Mouse (Mus musculus) adrenal gland, postnatal 14 days (tissue): ENCODE data around the gene Dyrk2. TPM values are rescaled to one million over a fixed set of nuclear protein-coding genes. Genes with fewer than 3 reads are reported as not detected.
A peak's percentile ranks its signal among the peaks of the same experiment; 100 is the strongest.

ENCODE experiments used
- DNase-seq: peaks from one replicate; pipeline ENCODE4 v3.0.0; 2021; ENCODE audit warnings: mixed read lengths
- long read RNA-seq, 2 experiments: library from polyadenylated mRNA; stranded (forward); transcript quantifications; one replicate each; pipeline ENCODE4 v2.0.0; 2021
- total RNA-seq: library from RNA; stranded (reverse); gene quantifications from 2 replicates; pipeline ENCODE4 v1.2.3, GENCODE M21; 2021

Dyrk2 gene
- 39.8 and 43.0 TPM in 2 replicates for total RNA-seq
- long read RNA-seq, experiment 1, full-length matches to known transcripts: 32 of 47 reads
- long read RNA-seq, experiment 1, partial matches to known transcripts: 2 of 47 reads
- long read RNA-seq, experiment 1, other reads (novel, unspliced or antisense): 13 of 47 reads
- long read RNA-seq, experiment 2, full-length matches to known transcripts: 23 of 30 reads
- long read RNA-seq, experiment 2, partial matches to known transcripts: 0 of 30 reads
- long read RNA-seq, experiment 2, other reads (novel, unspliced or antisense): 7 of 30 reads

DNA sequence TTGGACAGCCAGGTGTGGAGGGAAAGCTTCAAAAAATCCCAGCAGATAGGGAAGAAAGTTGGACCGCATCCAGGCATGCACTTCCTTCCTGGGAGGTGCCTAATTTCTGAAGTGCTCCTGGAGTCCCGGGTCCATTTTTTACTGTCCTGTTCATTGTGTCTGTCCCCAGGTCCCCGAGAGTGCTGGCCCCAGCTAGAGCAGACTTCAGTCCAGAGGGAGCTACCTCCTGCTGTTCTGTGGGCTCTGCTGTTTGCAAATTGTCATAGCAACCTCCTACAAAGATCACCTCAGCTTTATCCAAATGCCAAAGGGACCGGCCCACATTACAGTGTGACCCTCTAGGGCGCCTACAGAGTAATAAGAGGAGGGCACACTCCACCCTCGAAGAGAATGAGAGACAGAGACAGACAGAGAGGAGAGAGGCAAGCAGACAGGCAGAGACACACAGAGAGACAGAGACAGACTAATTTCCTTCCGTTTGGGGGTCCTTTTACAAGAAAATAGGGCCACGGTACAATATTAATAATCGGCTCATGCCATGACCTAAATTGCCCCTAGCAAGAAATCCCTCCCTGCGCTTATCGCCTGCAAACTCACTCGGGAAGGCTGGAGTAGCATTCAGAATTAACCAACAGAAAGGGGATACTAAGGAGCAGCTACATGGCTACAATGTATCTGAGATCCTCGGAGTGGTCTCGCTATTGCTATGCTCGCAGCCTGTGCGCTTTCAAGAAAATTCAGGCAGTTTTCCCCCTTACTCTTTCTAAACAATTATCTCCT is at the start of gene Dyrk2:
Dyrk2 (minus strand) TSS at position 9 of the 780 bp plus-strand sequence.
- peak; percentile 50 for DNase-seq

DNA sequence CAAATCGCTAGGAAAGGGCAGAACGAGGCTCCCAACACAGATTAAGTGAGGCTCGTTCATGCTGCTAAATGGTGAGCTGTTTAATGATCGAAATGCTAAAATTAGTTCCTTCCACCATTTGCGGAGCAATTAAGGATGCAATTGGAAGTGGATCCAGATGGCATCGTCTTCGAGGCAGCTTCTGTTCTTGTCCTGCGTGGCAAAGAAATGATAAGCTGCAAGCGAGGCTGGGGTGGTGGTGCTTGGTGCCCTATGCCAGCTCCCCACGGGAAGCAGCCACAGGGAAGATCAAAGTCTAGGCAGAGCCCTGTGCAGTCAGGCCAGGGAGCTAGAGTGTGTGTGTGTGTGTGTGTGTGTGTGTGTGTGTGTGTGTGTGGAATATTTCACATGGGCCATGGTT is 32.6 kb upstream of the Dyrk2 start:
- DNase-seq: no peak

DNA sequence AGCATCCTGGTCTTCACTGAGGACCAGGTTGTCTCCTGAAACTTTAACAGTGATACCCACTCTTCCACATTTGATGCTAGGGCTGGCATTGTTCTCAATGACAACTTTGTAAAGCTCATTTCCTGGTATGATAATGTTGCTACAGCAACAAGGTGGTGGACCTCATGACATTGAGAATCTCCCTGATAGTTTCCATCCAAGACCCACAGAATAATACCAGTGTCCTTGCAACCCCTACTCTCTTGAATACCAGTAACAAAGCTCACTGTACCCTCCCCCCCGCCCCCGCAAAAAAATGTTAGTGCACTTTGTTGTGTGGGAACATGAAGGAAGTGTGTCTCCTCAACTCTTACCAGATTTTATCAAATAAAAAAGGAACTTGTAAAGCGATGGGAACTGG is 23.6 kb upstream of the Dyrk2 start:
- DNase-seq: no peak

DNA sequence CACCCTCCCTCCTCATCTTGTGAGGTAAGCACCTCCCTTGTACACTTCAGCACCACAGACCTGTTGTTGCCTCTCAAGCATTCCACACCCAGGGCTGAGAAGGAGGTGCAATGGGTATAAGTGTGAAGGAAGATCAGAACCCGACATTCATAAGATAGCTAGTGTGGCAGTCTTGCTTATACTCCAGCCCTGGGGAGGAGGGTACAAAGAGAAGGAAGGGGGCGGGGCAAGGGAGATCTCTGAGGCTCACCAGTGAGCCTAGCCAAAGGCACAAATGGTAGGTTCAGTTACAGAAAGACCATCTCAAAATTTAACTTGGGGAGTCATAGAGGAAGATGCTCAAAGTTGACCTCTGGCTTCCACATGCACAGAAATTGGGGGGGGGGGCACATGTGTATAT is 14.1 kb upstream of the Dyrk2 start:
- DNase-seq: no peak

DNA sequence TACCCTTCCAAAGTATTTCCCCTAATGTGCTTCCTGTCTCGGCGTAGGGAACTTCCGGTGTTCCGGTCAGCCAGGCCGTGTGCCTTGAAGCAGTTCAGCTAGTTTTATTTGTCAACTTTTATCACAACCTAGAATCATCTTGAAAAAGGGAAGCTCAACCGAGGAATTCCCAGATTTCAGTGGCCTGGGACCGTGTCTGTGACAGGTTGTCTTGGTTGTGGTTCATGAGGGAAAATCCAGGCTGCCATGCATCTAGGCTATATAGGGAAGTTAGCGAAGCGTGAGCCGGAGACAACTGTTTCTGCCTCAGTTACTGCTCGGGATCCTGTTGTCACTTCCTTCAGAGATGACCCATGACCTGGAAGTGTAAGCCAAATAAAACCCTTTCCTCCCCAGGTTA is 13.3 kb upstream of the Dyrk2 start:
- no peak for DNase-seq

DNA sequence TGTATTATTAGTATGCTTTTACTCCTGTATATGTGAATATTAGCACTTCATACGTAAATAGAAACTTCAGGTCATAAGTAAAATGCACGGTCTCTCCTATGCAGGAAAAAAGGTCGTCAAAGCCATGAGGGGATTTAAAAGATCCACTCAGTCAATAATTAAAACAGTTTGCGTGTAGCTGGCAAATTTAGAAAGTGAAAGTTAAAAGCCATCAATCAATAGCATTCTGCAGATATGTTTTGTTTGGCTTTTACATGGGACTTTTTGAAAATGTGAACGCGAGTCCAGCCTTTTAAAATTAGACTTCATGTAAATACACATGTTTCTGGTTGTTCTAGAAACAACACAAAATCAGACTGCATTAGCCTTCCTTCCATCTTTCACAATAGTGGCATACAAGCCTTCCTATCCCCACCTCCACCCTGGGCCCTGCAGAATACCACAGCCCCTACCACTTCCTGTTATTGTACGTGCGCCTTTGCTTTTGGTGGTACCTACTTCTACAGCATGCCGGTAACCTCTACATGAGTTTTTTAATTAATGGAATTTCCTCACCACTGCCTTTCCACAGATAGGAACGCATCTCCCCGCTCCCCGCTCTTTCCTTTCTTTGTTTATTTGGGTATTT is 12.4 kb upstream of the Dyrk2 start:
- DNase-seq: no peak

DNA sequence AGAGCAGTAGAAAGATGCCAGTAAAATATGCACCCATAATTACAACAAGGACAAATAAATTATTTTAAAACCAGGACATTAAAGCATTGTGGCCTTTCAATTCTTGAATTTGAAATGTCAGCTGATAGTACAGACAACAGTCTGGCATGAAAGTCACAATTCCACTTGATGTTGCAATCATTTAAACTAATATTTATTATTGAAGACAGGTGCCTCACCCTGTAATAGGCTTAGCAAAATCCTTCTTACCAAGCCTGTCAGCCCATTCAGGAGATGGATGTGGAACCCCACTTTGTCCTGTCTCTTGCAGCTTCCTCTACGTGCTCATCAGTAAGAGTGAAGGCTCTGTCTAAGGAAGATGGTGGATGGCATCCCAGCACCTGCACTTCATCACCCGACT is 10.8 kb upstream of the Dyrk2 start:
- no peak for DNase-seq

DNA sequence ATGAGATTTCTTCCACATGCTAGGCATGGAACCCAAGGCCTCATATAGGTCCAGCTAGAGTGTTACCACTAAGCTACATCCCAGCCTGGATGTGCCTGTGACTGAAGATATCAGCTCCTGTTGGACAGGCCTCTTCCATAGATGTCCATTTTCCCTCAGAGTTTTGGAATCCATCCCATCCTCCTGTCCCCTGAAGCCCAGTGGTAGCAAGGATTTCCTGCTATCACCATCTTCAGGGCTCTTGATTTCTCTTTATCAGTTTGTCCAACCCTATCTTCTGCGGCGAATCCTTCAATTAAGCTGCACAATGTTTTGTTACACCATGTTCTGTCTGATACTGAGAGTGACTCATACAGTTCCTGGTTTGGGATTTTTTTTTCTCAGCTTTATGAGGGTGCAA is 2.2 kb upstream of the Dyrk2 start:
- no peak for DNase-seq

DNA sequence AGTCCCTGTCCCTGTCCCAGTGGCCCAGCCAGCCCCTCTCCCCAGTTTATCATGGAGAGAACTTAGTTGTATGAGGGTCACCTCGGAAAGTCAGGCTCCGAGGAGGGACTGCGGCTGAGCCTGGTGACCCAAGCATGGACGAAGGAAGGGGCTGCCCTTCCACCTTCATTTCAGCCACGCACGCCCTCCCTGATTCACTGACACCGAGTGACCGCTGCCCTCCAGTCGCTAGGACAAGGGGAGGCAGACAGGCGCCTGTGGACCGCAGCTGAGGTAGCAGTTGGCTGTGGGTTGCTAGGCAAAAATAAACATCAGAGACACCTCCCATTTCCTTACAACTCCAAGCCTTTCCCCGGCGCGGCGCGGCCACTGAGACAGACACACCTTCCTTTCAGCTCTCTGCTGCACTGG is 413 bp downstream of the Dyrk2 start:
- peak; percentile 85 for DNase-seq

DNA sequence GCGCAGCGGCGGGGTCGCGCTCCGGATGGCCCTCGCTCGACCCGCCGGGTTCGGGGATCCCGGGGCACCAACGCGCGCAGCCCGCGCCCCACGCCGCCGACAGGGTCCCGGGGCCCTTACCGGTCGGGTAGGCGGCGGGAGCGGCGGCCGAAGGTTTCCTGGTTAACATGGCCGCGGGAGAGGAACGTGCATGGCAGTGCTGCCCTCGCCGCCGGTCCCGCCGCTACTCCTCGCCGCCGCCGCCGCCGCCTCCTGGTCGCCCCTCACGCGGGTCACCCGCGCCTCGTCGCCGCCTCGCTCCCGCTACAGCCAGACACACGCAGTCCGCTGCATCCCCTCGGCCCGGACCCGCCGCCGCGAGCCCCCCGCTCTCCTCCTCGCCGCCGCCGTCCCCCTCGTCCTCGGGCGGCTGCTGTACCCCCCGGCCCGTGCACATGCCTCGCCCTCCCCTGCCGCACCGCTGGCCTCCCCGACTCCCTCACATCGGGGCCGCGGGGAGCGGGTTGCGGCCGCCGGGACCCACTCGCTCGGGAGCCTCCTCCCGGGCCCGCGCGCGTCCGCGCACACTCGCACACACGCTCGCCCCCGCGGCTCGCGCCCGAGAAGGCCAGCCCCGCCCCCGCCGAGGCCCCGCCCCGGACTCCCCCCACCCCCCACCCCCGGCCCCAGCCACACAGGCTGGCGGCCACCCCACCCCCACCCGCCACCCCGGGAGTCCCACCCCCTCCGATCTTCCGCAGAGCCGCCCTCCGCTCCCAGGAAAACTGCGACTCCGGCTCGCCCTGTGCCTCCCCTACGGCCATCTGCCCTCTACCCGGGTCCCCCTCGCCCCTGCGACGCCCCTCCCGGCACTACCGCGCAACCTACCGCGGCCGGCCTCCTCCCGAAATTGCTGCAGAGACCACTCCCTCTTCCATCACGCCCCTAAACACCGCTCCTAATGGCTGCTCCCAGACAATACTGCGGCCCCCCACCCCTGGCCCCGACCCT is 1.1 kb downstream of the Dyrk2 start:
- DNase-seq: peak; percentile 93

DNA sequence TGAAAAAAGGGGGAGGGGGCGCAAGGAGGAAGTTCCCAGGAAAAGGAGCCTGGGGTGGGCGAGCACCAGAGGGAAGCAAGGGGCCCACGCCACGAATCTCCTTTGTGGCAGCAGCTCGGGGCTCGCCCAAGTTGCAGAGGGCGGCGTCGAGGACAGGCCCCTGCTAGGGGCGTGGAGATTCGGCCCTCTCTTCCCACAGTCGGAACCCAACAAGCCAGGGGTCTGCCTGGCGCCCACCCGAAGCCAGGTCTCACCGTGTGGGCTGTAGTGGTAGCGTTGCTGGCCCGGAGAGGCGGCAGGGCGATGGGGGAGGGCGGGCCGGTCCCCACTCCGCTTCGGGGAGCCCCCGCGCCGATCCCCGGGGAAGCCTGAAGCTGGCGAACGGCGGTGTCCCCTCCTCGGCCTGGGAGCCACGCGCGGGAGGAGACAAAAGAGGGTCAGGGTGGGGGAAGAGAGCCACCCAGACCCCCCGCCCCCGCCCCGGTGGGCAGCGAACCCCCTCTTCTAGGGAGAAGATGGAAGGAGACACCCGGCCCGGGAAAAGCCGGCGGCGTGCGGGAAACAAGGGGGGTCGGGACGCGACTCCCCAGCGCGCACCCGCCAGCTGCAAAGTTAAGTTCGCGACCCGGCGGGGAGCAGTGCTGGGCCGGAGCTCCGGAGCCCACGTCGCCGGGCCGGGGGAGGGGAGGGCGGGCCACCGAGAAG is 2.0 kb downstream of the Dyrk2 start:
- DNase-seq: peak; percentile 71

DNA sequence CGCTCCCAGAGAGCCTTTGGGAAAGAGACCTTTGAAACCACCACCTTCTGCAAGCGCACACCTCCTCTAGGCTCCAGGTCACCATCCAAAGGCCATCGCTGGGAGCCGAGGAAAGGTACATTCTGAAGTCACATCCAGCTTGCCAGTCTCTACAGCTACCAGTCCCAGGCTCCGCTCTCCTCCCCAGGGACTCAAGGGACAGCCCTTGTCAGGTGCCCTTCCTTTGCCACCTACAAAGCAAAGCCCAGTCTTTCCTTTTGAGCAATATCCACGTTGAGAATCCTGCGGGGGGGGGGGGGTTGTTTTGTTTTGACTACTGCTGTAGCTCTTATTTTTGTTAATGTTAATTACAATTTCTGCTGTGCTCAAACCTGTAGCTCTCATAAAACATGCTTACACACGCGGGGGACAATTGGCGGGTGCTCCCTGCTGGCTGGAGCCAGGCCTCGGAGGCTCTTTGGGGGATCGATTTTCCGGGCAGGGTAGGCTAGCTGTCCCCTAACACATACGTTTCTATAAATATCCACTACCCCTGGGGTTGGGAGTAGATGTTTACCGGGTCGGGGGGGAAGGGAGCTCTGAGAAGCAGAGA is 2.6 kb downstream of the Dyrk2 start:
- peak; percentile 33 for DNase-seq

DNA sequence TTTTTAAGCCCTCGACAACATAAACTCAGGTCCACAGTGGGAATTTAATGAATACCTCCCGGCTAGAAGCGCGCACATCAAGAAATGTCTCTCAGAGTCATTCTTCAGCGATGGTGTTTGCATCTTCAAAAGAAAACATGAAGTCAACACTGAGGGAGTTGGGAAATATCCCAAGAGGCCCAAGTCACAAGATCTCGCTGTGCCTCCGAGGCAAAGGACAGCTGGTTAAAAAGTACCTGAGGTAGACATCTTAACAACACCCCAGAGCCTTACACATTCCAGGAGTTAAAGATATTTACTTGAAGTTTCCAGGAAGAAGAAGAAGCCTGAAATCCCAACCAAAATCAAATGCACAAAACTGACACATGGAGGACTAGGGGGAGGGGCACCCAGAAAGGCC is 5.0 kb downstream of the Dyrk2 start:
- no peak for DNase-seq

DNA sequence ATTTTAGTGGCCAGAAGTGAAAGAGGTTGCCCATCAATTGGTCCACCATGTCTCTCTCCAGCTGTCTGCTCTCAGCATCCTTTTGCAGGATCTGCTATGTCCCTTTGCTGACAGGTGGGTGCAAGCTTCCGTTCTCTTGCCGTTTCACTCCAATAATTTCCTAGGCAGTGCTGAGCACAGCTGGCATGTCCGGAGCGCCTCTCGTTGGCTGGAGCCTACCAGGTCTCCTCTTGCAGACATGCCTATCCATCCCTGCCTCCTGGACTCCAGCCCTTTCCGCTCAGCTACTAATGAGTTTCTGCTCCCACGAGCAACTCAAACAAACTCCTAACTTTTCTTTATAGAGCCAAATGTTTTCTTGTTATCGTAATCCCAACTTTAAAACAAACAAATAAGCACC is 6.4 kb downstream of the Dyrk2 start:
- no peak for DNase-seq

DNA sequence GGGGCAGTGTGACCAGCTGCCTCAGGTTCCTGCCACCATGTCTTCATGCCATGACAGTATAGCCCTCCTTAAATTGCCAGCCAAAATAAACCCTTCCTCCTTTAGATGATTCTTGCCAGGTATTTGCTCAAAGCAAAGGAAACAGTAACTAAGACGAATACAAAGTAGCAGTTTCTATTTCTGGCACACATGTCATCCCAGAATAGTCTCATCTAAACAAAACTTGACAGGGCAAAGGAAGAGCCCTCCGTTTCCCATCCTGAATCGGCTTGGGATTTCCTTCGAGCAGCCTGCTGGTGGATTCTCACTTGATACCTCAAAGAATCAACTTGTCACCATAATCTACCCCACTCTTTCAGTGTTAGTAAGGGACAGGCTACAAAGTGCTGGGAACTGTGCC is 7.8 kb downstream of the Dyrk2 start:
- DNase-seq: no peak

DNA sequence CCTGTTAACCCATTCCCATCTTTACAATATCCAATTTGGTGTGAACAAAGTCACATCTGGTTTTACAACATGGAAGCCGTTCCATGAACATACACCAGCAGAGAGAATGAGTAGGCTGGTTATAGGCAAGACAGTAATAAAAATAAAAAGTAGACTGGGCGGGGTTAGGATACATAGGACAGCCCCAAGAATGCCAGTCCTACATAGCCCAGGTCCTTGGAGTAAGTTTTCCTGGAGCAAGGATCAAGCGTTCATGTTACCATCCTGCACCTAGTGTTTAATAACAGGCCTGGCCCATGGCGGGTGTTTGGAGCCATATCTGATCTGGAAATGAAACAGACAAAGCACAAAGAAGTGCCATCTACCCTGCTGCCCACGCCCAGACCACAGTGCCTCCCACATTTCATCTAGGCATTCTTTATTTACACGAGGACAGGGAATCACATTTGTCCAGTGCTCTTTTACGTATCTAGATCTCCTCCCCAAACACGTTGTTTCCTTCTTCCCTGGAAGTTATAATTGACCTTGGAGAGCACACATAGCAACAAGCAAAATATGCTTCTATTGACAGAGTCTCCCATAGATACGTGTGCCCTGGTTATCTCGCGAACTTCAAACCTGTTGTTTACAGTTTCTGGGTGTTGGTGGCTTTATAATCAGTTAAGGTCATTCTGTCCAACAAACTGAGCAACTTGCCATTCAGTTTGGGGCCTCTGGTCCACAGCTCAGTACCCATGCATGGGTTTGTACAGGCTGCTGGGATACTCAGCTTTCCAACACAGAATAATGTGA is 8.6 kb downstream of the Dyrk2 start:
- DNase-seq: no peak

DNA sequence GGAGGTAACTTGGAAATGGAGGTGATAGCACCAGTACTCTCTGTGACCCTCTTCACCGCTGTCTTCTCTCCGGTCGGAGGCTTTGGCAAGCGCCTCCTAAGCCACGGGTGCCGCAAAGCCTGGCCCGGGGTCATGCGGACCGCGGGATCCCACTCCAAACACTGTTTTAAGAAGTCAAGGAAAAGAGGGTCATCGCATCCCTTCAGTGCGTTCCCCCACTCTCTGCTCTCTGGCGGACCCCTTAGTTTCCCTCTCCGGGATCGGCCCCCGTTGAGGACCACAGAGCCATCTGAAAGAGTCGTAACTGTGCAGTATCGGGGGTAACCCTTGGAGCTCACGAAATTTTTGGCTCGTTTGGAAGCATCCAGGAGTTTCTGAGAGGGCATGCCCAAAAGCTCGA is 10.4 kb downstream of the Dyrk2 start:
- DNase-seq: no peak

DNA sequence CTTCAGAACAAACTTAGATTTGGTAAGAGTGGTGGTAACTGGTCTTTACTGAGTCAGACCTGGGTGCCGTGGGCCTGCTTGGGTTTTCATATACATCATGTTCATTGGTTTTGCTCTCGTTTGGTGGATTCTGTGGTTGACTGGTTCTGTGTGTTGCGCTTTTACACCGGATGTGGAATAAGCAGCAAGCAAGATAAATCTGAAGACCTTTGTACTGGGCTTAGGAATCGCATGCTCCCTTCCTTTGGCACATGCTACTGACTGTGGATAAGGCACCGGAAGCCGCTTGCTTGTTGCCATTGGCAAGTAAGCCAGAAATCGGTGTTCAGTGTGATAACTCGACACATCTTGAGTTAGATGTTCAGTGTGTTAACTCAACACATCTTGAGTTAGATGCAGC is 15.4 kb downstream of the Dyrk2 start:
- DNase-seq: no peak

DNA sequence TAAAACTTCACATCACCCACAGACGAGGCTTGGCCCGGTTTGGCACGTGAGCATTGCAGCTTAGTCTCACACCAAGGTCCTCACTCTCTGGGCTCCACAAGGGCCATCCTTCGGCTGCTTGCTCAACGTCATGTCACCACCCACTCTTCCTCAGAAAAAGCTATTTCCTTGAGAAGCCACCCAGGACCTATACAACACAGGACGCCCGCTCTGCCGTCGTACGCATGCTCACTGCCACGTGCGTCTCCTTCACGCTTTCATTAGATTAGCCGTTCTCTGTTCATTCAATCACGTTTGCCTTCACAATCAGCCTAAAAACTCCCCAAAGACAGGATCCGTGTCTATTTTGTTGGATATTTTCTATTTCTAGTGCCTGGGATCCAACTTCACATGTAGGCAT is 17.5 kb downstream of the Dyrk2 start:
- no peak for DNase-seq

DNA sequence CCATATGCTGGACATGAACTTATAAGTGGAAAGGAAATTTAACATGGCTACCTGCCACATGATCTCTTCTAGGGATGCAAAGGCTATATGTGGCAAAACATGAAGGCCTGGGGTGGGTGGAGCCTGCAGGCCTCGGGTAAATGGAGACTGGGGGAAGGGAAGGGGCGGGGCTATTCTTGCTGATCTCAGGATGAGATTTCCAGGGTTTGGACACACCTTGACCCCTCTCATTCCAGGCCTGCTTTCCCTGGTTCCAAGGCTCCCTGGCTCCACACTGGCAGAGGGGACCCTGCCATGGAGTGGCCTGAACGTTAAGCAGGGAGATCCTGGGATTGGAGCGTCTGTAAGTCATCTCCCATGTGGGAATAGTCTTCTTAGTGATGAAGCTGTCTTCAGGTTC is 21.5 kb downstream of the Dyrk2 start:
- no peak for DNase-seq
